Mouse (Mus musculus): ENCODE data around the gene Prkg1.

DNA sequence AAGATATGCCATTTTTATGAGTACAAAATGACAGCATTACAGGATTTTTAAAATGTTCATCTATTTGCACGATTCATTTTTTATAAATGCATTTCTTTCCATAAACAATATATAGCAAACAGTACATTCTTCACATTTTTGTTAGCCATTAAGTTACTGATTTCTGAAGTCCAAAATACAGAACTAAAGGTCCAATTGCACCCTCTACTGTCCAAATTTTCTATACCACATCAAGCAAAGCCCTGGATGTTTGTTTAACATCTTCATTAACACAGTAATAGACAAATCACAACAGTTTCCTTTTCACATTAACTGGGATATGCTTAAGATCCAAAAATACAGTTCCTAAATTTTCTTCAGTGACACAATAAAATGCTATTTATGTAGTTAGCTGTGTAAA, 84.0 kb downstream of the Prkg1 start:
- TF ChIP-seq CTCF (IDR thresholded peaks at IDR 0.05; ENCODE audit: low read depth) (peak; percentile 48), EP300 (IDR thresholded peaks at IDR 0.05; ENCODE audit: low read depth) (no peak)
